Mouse (Mus musculus) macrophage (primary cell): Measurements from ENCODE around the gene Ifi203. TPM values are rescaled to one million over a fixed set of nuclear protein-coding genes. Genes with fewer than 3 reads are reported as not detected.
"Not testable (repeated sequence)": the region's sequence is repeated elsewhere in the genome, so short reads cannot be mapped to it uniquely, and the experiment has no call there.

Experiments used
- H3K27ac ChIP-seq: fragments of 350-480 bp; formaldehyde crosslinking; 2 replicates; pipeline ENCODE4 v1.9.0; 2021
- H3K36me3 ChIP-seq: fragments of 350-480 bp; formaldehyde crosslinking; 2 replicates; pipeline ENCODE4 v1.9.0; 2021; ENCODE audit errors: inconsistent target
- H3K4me3 ChIP-seq: fragments of 350-480 bp; formaldehyde crosslinking; 2 replicates; pipeline ENCODE4 v1.9.0; 2021; ENCODE audit errors: inconsistent target
- H3K79me2 ChIP-seq: fragments of 350-480 bp; formaldehyde crosslinking; 2 replicates; pipeline ENCODE4 v1.9.0; 2021; ENCODE audit errors: inconsistent target
- WGBS: methylation state at CpG from one replicate; pipeline ENCODE4 v1.1.7; 2026; ENCODE audit warnings: inconsistent platforms; ENCODE audit not compliant: missing documents; 5-methylcytosine and 5-hydroxymethylcytosine counted together
- polyA plus RNA-seq: library from polyadenylated mRNA; stranded (reverse); fragments of 250-400 nt; gene quantifications from 3 replicates; pipeline ENCODE4 v1.2.4, GENCODE M21; 2018; ENCODE audit warnings: inconsistent platforms

Ifi203 gene
- polyA plus RNA-seq, 1 experiment from 2014 or later = 140 TPM

DNA sequence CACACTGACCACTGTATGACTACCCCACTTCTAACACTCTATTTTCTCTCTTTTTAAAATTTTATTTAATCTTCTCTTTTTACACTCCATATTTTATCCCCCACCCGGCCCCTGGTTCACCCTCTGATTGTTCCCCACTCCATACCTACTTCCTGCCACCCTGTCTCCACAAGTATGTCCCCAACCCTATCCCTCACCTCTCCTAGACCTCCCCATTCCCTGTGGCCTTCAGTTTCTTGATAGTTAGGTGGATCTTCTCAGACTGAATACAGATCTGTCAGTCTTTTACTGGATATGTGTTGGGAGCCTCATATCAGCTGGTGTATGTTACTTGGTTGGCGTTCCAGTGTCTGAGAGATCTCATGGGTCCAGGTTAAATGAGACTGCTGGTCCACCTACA, 27.9 kb downstream of the Ifi203 start:
- no peaks in the 10 kb centered on the region for H3K36me3 ChIP-seq
- H3K27ac ChIP-seq = no peak overlapping the region
- H3K4me3 ChIP-seq = no peak overlapping the region
- WGBS = 100% methylated on average over 2 of the region's 2 CpGs
- peaks cover 29% of the 10 kb centered on the region for H3K79me2 ChIP-seq

DNA sequence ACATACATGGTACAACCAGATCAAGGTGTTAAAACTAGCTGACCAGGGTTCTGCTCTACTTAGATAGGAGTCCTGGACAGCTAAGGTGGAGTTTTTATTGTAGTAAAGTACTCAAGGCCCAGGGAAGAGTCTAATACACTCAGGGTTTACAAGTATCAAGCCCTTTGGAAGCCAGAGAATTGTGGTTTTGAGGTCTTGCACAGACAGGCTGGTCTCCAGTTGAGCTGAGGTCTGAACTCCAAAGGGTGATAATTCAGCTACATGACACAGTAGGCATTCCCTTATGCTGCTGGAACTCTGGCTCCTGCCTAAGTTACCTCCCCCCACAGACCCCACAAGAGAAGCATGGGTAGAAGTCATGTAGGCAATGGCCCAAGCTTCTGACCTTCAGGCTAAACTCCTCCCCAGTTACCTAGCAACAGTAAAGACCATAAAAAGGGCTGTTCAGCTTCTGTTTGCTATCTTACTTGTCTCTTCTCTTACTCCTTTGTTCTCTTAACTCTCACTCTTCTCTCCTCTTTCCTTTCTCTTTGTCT, 29.1 kb downstream of the Ifi203 start:
- Histone ChIP-seq H3K79me2 (peaks cover 40% of the 10 kb centered on the region), H3K27ac (peak overlapping the region; percentile 79)
- H3K36me3 ChIP-seq, H3K4me3 ChIP-seq: not testable (repeated sequence)

DNA sequence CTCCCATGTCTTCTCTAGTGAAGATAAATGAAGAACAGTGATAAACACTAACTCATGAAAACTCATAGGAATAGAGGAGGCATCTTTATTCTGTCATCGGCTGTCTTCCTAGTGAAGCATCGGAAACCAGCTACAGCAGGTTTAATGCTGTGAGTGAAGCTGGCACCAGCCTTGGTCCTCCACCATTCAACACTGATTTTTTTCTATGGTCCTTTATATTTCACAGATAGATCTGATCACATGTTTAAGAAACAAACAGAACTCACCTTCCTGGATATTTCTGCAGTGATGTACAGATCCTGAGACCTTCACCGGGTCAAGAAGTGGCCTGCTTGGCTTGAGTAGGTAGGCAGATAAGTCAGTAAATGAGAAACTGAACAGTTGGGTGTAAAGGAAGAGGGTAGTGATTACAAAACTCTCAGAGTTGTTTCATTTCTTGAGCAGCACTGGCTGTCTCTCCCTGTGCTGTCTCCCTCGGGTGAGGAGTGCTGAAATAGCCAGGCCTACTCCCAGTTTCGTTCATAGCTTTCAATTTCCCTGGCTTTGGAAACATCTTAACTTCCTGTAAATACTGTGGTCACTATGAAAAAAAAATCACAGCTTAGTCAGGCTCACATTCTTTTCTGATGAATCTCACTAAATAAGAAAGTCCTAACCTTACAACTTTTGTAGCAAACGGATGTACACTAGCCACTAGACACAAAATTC, 29.8 kb downstream of the Ifi203 start, which contains the start of gene Ifi211:
TSS of gene Ifi211 (minus strand) at position 499 of the 708 bp plus-strand sequence.
- peaks cover 45% of the 10 kb centered on the region for H3K79me2 ChIP-seq
- not testable (repeated sequence) for H3K36me3 ChIP-seq
- H3K27ac ChIP-seq = peak within 1 kb of the TSS; percentile 79
- peak within 1 kb of the TSS; percentile 45 for H3K4me3 ChIP-seq
- 32% methylated on average over 6 of the region's 6 CpGs for WGBS

DNA sequence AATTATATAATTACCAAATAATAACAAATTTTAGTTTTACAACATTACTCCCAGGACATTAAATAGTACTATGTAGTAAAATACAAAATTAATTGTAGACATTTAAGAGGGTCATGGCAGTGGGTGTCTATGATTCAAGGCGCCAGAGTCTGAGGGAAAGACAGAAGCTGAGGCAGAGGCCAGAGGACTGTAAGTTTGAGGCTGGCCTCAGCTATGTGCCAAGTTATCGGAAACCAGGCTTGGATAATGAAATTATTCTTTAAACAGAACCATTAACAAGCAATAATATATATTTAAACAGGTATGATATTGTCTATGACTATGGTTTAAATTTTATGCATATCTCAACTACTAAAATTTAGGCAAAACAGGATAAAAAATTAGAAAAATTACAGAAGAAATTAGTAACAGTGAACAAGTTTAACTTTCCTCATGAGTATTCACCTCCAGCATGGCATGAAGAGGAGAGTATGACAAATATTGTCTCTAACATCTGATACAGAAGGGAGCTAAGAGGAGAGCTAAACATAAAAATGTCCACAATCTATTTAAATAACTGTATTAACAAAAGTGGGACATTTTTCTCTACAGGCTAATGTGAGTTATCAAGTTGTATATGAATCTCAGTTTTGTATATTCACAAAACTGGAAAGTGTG, 30.5 kb downstream of the Ifi203 start:
- Histone ChIP-seq H3K36me3 (0 out of 2 replicates have a peak, but pooled peaks cover 4% of the 10 kb centered on the region), H3K4me3 (peak overlapping the region; percentile 45), H3K27ac (peak overlapping the region; percentile 79), H3K79me2 (peaks cover 51% of the 10 kb centered on the region)
- whole genome bisulfite sequencing = 92% methylated on average over 2 of the region's 2 CpGs

DNA sequence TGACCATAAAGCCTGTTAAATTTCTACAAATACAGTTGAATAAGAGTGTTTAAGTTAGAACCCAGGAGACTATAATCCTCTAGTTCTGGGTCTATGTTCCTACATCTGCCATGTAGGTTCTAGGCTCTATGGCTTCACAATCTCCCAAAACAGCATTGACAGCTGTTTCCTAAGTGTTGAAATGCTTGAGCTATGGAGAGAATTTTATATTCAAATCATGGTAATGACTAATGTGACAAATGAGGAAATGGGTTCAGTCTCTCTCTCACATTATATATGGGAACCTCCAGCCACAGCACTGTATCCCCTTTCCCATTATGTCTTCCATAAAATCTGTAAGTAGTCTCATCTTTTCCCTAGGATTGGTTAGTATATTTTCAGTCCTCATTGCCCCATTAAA, 34.1 kb downstream of the Ifi203 start:
- H3K4me3 ChIP-seq = not testable (repeated sequence)
- peaks cover 56% of the 10 kb centered on the region for H3K79me2 ChIP-seq

DNA sequence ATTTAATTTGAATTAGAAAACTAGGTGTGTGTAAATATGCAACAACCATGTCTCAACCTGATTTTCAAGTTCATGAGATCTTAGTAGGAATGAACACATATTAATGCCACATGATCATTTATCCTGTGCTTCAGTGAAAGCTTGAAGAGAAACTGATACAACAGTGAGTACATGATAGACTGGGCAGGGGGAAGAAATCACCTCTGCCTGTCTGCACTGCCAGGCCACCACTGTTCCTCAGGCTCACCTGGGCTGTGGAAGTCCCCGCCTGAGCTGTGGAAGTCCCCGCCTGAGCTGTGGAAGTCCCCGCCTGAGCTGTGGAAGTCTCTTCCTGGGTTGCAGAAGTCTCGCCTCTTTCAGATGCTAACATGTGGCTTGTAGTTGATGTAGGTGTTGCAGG, 36.6 kb downstream of the Ifi203 start:
- not testable (repeated sequence) for H3K4me3 ChIP-seq, H3K27ac ChIP-seq
- Histone ChIP-seq H3K79me2 (peaks cover 40% of the 10 kb centered on the region), H3K36me3 (peaks cover 22% of the 10 kb centered on the region; the same call in 1 of the 2 replicates)
- no CpG with 5 or more reads among the region's 4 CpGs for WGBS

More for the DNA sequence above, 34.1 kb downstream of the Ifi203 start:
- H3K27ac ChIP-seq = not testable (repeated sequence)
- H3K36me3 ChIP-seq = peaks cover 19% of the 10 kb centered on the region; the same call in 1 of the 2 replicates

DNA sequence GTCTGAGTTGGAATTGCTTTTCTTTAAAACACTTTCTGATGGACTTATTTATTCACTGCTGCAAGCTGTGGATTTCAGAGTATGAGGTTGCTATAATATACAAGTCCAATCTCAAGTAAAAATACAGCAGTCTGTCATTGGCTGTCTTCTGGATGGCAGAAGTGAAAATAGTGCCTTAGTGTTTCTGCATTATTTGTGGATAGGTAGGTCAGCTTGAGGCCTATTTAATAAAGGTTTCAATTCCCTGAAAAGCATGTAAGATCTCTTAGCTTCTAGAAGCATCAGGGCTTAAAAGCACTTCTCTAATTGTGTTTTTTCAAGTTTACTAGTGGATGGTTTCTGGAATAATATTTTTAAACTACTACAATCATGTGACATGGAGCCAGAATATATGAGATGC, 52.7 kb downstream of the Ifi203 start:
- not testable (repeated sequence) for H3K36me3 ChIP-seq, H3K79me2 ChIP-seq

DNA sequence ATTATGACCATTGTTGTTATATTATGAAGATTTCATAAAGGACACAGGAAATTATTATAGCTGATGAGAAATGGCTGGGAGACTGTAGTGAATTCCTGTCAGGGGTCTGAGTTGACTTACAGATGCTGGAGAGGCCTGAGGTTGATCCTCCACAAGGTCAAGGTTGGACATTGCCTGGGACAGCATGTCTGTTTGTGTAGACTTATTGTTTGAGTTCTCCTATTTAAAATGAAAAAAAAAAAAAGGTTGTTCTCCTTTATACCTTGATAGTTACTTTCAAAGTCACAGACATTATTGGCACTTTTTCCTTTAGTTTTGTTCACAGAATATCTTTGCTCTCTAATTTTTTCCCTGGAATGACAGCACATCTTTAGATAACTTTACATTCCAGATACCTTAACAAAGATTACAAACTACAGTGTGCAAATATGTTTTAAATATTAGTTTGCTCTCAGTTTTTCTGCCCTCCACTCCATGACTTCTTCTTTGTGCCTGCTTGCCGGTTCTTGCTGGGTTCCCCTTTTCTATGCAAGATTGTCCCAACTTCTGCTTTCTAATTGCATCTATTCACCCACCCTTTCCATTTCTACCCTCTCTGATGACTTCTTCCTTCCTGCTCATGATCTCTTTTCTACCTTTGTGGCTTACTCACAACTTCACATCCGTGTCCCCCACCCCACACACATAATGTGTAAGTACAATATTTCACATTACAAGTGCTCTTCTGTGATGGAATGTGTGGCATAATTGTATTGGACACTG, 55.3 kb downstream of the Ifi203 start:
- no CpG with 5 or more reads among the region's 2 CpGs for WGBS
- not testable (repeated sequence) for H3K36me3 ChIP-seq, H3K79me2 ChIP-seq, H3K4me3 ChIP-seq
- peak overlapping the region; percentile 41 for H3K27ac ChIP-seq

More for the DNA sequence above, 52.7 kb downstream of the Ifi203 start:
- H3K27ac ChIP-seq, H3K4me3 ChIP-seq: not testable (repeated sequence)

DNA sequence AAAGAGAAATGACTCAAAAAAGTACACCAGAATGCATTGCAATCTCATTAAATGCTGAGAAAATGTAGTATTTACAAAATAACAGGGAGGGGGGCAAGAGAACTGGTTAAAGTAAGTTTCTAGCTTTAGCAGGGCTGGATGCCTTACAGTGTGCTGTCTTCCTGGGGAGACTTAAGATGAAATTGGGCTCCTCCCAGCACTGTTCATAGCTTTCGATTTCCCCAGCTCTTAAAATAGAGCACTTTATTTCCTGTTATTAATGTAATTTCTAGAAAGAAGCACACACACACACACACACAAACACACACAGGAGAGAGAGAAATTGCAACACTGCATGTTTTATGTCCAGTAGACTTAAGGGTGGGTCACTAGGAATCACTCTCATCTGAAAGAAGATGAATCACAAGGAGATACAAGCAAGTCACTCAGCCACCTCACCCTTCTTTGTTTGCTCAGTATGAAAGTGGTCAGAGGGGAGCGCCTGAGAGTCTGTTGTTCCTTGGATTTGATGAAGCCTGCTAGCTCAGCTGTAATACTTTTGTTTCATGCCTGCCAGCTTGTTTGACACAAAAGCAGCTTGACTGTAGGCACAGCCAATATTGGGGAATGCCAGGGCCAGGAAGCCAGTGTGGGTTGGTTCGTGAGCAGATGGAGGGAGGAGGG, 62.3 kb downstream of the Ifi203 start:
- Histone ChIP-seq H3K4me3 (peak overlapping the region; percentile 78), H3K79me2 (peaks cover 47% of the 10 kb centered on the region), H3K27ac (peak overlapping the region; percentile 86)
- 25% methylated on average over 2 of the region's 3 CpGs for WGBS
- not testable (repeated sequence) for H3K36me3 ChIP-seq

DNA sequence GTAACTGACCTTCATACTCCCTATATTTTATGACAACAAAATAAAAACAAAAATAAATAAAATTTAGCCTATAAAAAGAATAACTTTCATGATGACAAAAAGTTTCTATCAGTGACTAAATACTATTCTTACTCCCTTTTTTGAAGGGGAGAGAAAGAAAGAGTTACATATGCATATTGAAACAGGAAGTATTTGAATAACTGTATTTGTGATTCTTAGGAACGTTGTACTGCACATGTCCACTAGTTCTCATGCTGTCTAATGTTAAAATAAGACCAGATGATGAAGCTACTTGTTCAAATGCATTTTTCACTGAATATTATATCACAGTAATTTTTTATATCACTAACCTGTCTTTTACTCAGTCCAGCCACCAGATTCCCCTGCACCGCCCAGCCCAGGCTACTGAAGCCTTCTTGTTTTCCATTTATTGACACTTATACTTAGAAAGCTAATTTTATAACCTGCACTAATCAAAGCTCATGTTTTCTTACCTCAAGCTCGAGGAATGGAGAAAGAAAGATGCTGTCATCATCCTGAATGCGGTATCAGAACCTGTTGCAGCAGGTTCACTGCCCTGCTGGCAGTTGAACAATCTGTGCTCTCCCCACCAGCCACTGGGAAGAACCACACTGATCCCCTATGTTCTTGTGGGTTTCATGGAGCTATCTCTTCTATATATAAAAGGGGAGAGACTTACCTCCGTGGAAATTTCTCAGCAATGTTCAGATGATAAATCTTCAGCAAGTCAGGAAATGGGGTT, 63.1 kb downstream of the Ifi203 start:
- not testable (repeated sequence) for H3K36me3 ChIP-seq
- H3K4me3 ChIP-seq = peak overlapping the region; percentile 78
- 5% methylated on average over 5 of the region's 5 CpGs for WGBS
- peaks cover 54% of the 10 kb centered on the region for H3K79me2 ChIP-seq
- H3K27ac ChIP-seq = peak overlapping the region; percentile 86

DNA sequence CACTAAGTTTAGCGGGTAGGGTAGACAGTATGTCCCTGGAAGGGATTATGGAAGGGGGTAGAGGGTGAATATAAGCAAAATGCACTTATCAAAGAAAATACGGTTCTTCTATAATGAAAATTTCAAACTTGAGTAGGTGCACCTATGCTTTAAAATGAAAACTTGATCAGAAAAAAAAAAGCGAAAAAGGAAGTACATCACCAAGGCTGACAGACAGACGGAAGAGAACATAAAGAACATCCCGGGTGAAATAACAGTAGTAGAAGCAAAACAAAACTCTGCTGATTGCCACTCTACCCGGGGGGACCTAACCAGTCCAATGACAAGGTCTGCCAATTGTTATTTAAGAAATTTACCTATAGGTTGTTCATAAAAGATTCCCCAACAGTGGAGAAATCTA, 64.2 kb downstream of the Ifi203 start:
- WGBS = 3% methylated on average over 3 of the region's 6 CpGs
- H3K36me3 ChIP-seq = peaks cover 20% of the 10 kb centered on the region; the same call in 1 of the 2 replicates
- H3K4me3 ChIP-seq = peak overlapping the region; percentile 78
- H3K27ac ChIP-seq = peak overlapping the region; percentile 86
- peaks cover 57% of the 10 kb centered on the region for H3K79me2 ChIP-seq

DNA sequence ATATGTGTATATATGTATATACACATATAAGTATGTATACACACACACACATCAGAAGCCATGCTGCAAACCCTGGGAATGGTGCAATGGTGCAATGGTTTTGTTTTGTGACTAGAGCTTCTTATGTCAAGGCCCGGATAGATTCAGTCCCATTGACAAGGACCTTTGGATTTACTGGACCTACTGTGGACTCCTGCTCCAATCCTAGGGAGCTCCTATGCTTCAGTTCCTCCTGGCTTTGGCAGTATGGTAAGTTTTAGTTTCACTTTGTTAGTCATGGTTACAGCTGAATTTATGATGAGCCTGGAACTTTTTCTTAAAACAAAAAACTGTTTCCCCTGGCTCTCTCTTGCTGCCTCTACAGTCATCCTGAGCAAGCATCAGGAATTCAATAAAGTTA, 65.3 kb downstream of the Ifi203 start:
- Histone ChIP-seq H3K79me2 (peaks cover 57% of the 10 kb centered on the region), H3K36me3 (peaks cover 31% of the 10 kb centered on the region)
- 59% methylated on average over 1 of the region's 1 CpGs for WGBS
- not testable (repeated sequence) for H3K27ac ChIP-seq, H3K4me3 ChIP-seq
